Mouse (Mus musculus): ENCODE measurements around the gene Sox2. TPM values are rescaled to one million over a fixed set of nuclear protein-coding genes. Genes with fewer than 3 reads are reported as not detected.

Sox2 gene
- polyA plus RNA-seq, 1 experiment from 2014 or later: 0.08 TPM

DNA sequence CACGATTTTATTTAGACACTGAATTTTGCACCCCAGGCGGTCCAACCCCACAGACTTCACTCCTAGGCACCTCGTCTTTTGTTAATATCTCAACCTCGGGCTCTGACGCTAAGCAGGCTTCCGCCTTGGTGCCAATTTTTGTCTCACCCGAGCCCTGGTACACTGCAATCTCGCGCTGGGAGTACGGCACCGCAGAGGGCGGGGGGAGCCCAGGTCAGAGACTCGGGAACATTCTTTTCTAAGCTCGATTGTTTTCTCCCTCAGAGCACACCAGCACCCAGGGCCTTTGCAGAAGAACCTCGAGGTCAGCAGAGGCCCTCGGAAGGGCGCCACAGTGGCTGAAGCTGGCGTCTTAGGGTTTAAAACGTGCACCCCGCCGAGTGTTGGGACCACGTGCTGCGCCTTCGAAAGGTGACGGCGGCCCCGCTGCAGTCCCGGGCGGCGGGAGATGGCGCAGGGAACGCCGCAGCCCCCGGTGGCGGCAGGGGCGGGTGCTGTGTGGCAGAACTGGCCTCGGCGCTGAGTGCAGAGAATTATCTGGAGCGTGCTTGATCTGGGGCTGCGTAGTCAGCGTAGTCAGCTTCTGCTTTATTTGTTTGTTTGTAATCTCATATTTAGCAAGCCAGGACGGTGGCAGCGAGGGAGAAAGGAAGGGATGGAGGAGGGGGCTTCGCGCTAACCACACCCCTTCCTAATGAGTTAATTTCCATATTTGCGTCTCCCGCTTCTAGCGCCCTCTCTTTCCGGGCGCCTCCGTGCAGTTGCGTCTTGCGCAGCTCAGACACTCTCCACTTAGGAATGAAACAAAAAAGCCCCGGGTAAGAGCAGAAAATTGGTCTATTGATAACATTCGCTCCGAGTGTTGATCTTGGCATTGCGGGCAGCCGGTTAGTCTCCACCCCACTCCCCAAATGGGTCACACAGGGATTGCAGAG, 13.8 kb downstream of the Sox2 start:
- H3K4me1 ChIP-seq: peaks cover 29% of the 10 kb centered on the region
- 1% methylated on average over 58 of the region's 58 CpGs for WGBS
- no peaks in the 10 kb centered on the region for H3K9me3 ChIP-seq (replicated peaks)
- H3K4me2 ChIP-seq: peak overlapping the region; percentile 52
- no peak overlapping the region for H3K9ac ChIP-seq
- H3K4me3 ChIP-seq (replicated peaks): peak overlapping the region; percentile 33
- ATAC-seq (replicated peaks; ENCODE audit: low FRiP score): peak; percentile 54
- H3K36me3 ChIP-seq: no peaks in the 10 kb centered on the region
- H3K27me3 ChIP-seq: peaks cover 100% of the 10 kb centered on the region
- no peak overlapping the region for H3K27ac ChIP-seq

DNA sequence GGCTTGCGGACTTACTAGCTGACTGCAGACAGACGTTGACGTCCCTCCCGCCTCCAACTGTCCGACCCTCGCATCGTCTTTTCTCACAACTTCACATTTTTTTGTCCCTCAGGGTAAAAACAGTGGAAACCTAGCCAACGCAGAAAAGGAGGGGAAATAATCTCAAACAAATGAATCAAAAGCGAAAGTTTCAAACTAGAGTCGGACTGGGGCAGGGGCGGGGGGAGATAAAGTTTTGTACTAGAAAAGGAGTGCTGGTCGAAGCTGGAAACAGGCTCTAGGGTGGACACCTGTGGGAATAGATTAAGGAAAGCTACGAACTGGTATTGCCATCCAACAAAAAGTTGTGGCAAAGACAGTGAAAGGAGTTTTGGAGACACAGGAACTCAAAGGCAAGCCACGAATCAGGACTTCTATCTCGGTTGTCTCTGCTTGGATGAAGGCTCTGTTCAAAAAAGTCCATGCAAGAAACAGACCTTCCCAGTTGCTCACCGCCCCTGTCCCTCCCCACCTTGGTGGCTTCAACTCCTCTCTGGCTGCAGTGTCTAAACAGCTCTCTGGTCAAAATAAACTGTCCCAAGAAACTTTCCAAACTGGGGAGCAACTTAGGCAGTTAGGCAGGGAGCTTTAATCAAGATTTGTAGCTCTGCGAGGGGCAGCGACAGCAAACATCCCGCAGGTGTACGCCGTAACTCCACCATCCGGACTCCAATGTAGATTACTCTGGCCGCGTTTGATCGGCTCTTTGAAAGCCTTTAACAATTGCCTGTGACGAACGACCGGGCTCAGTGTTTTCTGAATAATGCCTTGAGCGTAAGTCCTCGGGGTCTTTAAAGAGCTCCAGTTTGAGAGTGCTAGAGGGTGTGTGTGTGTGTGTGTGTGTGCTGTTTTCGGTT, 14.7 kb downstream of the Sox2 start:
- H3K4me2 ChIP-seq: peak overlapping the region; percentile 52
- H3K9ac ChIP-seq: no peak overlapping the region
- WGBS: under 1% methylated on average over 31 of the region's 31 CpGs
- H3K4me1 ChIP-seq: peaks cover 29% of the 10 kb centered on the region
- ATAC-seq (replicated peaks; ENCODE audit: low FRiP score): no peak
- H3K27ac ChIP-seq: no peak overlapping the region
- peaks cover 100% of the 10 kb centered on the region for H3K27me3 ChIP-seq
- no peaks in the 10 kb centered on the region for H3K36me3 ChIP-seq
- H3K4me3 ChIP-seq (replicated peaks): peak overlapping the region; percentile 33
- H3K9me3 ChIP-seq (replicated peaks): no peaks in the 10 kb centered on the region

DNA sequence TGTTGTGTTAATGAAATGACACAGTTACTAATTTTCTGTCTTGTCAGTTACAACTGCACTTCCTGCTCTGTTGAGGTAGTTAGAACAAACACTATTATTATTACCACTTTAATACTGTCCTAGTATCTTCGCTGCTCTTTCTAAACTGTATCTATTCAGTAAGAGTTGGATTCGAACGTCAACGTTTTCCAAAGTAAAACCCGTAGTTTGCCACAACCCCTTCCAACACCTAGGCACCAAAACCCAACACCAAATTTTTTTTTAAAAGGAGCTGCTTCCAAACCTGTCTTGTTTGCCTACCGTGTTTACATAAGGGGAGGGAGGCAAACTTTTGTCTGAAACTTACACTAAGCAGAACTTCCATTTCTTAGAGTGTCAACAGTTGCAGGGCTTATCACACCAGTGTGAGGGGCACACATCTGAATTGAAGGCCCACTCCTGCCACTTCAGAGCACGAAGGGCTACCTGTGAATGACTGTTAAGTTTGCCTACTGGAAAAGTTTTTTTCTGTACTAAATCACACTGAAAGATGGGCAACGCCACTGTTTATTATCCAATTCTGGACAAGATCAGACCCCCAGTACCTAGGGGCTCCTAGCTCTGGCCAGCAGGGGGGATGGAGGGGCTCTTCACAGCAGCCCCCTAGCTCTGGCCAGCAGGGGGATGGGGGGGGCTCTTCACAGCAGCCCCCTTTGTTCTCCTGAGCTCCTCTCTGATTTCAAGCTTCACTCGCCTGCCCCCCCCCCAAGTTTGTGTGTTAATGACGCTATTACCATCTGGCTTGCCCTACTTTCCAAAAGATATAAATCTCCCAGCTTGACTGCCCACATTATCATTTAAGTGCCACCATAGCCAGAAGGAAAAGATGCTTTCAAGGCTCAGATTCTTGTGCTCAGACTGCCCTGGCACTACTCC, 15.8 kb downstream of the Sox2 start:
- no peak overlapping the region for H3K4me2 ChIP-seq
- no peaks in the 10 kb centered on the region for H3K36me3 ChIP-seq
- H3K27me3 ChIP-seq: peaks cover 100% of the 10 kb centered on the region
- H3K9ac ChIP-seq: no peak overlapping the region
- H3K4me3 ChIP-seq (replicated peaks): no peak overlapping the region
- H3K4me1 ChIP-seq: peaks cover 29% of the 10 kb centered on the region
- 5% methylated on average over 10 of the region's 10 CpGs for WGBS
- no peak overlapping the region for H3K27ac ChIP-seq
- no peaks in the 10 kb centered on the region for H3K9me3 ChIP-seq (replicated peaks)
- no peak for ATAC-seq (replicated peaks; ENCODE audit: low FRiP score)

GRCm38 (mm10) chr3:34667180-34667579, 17.0 kb downstream of the Sox2 start:
- no peak overlapping the region for H3K4me2 ChIP-seq
- ATAC-seq (replicated peaks; ENCODE audit: low FRiP score): no peak
- WGBS: 42% methylated on average over 2 of the region's 2 CpGs
- H3K27ac ChIP-seq: no peak overlapping the region
- H3K27me3 ChIP-seq: peaks cover 100% of the 10 kb centered on the region
- H3K4me3 ChIP-seq (replicated peaks): no peak overlapping the region
- peaks cover 34% of the 10 kb centered on the region for H3K4me1 ChIP-seq
- H3K9me3 ChIP-seq (replicated peaks): no peaks in the 10 kb centered on the region
- no peaks in the 10 kb centered on the region for H3K36me3 ChIP-seq
- no peak overlapping the region for H3K9ac ChIP-seq

GRCm38 (mm10) chr3:34667881-34668817, 17.9 kb downstream of the Sox2 start:
- H3K9me3 ChIP-seq (replicated peaks): no peaks in the 10 kb centered on the region
- H3K4me3 ChIP-seq (replicated peaks): no peak overlapping the region
- H3K36me3 ChIP-seq: no peaks in the 10 kb centered on the region
- peaks cover 100% of the 10 kb centered on the region for H3K27me3 ChIP-seq
- no peak overlapping the region for H3K9ac ChIP-seq
- H3K4me1 ChIP-seq: peaks cover 29% of the 10 kb centered on the region
- no peak for ATAC-seq (replicated peaks; ENCODE audit: low FRiP score)
- H3K27ac ChIP-seq: no peak overlapping the region
- 2% methylated on average over 18 of the region's 18 CpGs for WGBS
- H3K4me2 ChIP-seq: no peak overlapping the region

DNA sequence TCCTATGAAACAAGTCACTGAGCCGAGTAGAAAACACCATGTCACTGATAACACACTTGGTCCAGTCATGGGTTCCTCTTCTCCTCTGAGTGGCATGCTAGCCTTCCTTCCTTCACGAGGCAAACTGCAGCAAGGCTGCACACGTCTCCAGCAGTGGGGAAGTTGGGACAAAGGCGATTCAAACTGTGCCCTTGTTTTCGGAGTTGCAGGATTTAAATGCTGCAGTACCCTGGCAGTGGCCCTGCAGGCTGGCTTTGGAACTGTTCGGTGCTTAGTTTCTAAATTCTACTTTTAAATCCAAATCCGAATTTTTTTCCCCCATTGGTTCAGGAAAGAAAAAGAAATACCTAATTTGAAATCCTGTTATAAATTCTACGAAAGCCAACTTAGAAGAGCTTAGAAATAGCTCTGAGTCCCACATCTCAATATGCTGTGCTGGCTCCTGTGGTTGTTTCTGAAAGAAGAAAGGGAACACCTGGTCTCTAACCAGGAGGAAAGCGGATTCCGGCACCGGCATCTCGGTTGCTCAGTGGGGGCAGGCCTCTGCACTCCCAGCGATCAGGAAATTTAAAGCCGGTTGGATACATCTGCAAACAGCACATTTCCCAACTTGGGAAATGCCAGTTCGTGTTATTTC, 20.9 kb downstream of the Sox2 start:
- Histone ChIP-seq H3K9ac (no peak overlapping the region), H3K4me3 (replicated peaks) (no peak overlapping the region), H3K36me3 (no peaks in the 10 kb centered on the region), H3K27me3 (peaks cover 88% of the 10 kb centered on the region), H3K4me2 (no peak overlapping the region), H3K4me1 (0 out of 2 replicates have a peak, but pooled peaks cover 7% of the 10 kb centered on the region), H3K27ac (no peak overlapping the region), H3K9me3 (replicated peaks) (no peaks in the 10 kb centered on the region)
- 13% methylated on average over 15 of the region's 15 CpGs for WGBS
- no peak for ATAC-seq (replicated peaks; ENCODE audit: low FRiP score)

DNA sequence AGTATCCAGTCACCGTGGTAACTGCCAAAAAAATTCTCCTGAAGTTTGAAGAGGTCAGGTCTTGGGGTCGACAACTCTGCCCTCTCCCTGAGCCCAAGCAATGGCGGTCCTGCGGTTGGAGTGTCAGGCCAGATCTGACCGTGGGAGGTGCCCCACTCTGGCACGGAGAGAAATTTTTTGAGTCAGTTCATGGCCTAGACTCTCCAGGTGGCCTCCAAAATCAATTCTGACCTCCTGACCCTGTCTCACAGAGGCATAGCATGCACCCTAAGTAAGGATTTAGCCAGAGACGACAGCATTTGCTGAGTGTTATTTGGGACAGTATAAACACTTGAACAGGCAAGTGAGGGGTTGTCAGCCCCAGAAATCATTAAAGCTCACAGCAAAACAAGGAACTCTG, 28.6 kb downstream of the Sox2 start:
- H3K4me1 ChIP-seq: no peaks in the 10 kb centered on the region
- no peak overlapping the region for H3K4me3 ChIP-seq (replicated peaks)
- WGBS: 22% methylated on average over 7 of the region's 7 CpGs
- no peak overlapping the region for H3K4me2 ChIP-seq
- H3K27me3 ChIP-seq: peaks cover 11% of the 10 kb centered on the region
- no peak for ATAC-seq (replicated peaks; ENCODE audit: low FRiP score)
- H3K27ac ChIP-seq: no peak overlapping the region
- H3K9me3 ChIP-seq (replicated peaks): no peaks in the 10 kb centered on the region
- H3K9ac ChIP-seq: no peak overlapping the region
- H3K36me3 ChIP-seq: no peaks in the 10 kb centered on the region

GRCm38 (mm10) chr3:34679439-34679838, 29.2 kb downstream of the Sox2 start:
- H3K27ac ChIP-seq: no peak overlapping the region
- WGBS: 54% methylated on average over 2 of the region's 2 CpGs
- ATAC-seq (replicated peaks; ENCODE audit: low FRiP score): no peak
- no peak overlapping the region for H3K4me3 ChIP-seq (replicated peaks)
- no peaks in the 10 kb centered on the region for H3K4me1 ChIP-seq
- no peaks in the 10 kb centered on the region for H3K36me3 ChIP-seq
- H3K27me3 ChIP-seq: peaks cover 7% of the 10 kb centered on the region; the same call in 1 of the 2 replicates
- no peak overlapping the region for H3K9ac ChIP-seq
- no peak overlapping the region for H3K4me2 ChIP-seq
- H3K9me3 ChIP-seq (replicated peaks): no peaks in the 10 kb centered on the region

DNA sequence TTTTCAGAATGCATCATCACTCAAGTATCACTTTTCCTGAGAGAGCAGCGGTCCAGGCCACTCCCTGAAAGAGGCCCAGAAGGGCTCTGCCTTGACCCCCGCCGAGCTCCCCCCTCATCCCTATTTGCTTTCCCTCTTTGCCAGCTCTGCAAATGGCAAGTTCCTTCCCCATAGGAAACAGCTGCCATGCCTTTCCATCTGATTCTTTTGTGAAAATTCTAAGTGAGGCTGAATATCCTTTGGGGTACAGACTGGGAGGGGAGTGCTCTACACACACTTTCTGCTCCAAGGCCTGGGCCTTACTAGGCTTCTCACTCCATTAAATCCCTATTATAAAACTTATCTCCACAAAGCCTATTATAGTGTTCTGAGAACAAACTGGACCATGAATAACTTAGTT, 29.7 kb downstream of the Sox2 start:
- ATAC-seq (replicated peaks; ENCODE audit: low FRiP score): no peak
- WGBS: 41% methylated on average over 3 of the region's 3 CpGs
- H3K27ac ChIP-seq: no peak overlapping the region
- no peaks in the 10 kb centered on the region for H3K9me3 ChIP-seq (replicated peaks)
- H3K4me1 ChIP-seq: no peaks in the 10 kb centered on the region
- H3K9ac ChIP-seq: no peak overlapping the region
- H3K4me2 ChIP-seq: no peak overlapping the region
- H3K27me3 ChIP-seq: 0 out of 2 replicates have a peak, but pooled peaks cover 2% of the 10 kb centered on the region
- no peak overlapping the region for H3K4me3 ChIP-seq (replicated peaks)
- no peaks in the 10 kb centered on the region for H3K36me3 ChIP-seq

GRCm38 (mm10) chr3:34688072-34688471, 37.9 kb downstream of the Sox2 start:
- no peaks in the 10 kb centered on the region for H3K9me3 ChIP-seq (replicated peaks)
- no peak overlapping the region for H3K9ac ChIP-seq
- H3K27me3 ChIP-seq: no peaks in the 10 kb centered on the region
- H3K4me3 ChIP-seq (replicated peaks): no peak overlapping the region
- H3K36me3 ChIP-seq: no peaks in the 10 kb centered on the region
- H3K4me1 ChIP-seq: peaks cover 8% of the 10 kb centered on the region; the same call in 1 of the 2 replicates
- H3K27ac ChIP-seq: no peak overlapping the region
- ATAC-seq (replicated peaks; ENCODE audit: low FRiP score): no peak
- no peak overlapping the region for H3K4me2 ChIP-seq
- WGBS: 83% methylated on average over 6 of the region's 6 CpGs
